Mouse (Mus musculus): Measurements from ENCODE around the gene Coro1b. TPM values are rescaled to one million over a fixed set of nuclear protein-coding genes. Genes with fewer than 3 reads are reported as not detected.

The Coro1b gene
- polyA plus RNA-seq, 1 experiment from 2014 or later = 189 TPM

DNA sequence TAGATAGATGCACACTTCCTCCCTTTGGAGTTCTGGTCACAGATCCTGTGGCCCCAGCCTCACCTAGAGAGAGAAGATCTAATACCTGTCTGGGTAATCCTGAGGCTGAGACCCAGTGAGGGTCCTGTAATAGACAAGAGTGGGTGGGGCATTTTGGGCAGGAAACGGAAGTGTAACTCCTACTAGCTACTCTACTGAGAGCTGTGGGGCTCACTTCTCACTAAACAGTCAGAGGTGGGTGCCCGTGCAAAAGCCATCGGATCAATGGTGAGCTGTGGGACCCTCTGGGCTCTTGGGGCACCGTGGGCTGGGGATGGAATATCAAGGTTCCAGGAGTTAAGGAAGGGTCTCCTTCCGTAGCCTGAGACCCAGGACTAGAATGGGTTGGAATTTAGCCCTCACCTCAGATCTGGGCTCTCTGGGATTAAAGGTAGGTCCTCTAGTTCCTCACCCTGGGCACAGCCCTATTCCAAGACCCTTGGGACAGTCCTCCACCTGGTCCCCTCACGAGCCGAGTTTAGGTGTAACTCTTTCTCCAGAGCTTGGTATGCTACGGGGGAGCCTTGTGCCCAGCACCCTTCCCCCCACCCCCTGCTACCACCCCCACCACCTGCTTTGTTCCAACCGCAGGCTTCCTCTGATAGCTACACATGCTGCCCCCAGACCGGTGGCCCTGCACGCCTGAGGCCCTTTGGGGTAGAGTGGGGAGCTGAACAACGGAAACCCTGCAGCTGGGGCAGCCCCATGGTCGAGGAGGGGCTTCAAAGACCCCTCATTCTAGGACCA is 6.2 kb downstream of the Coro1b start:
- no peak overlapping the region for H3K4me2 ChIP-seq (ENCODE audit: low read length)
- peaks cover 3% of the 10 kb centered on the region; the same call in 1 of the 2 replicates for H3K4me1 ChIP-seq (replicated peaks; ENCODE audit: control insufficient read depth, insufficient read depth, low read length)
- ATAC-seq (replicated peaks; ENCODE audit: low FRiP score, low TSS enrichment, low read depth) (no peak), DNase-seq (ENCODE audit: low spot score) (no peak)
- no peaks in the 10 kb centered on the region for H3K9me3 ChIP-seq (ENCODE audit: control insufficient read depth, low read length)
- 77% methylated on average over 13 of the region's 13 CpGs for WGBS
- no peaks in the 10 kb centered on the region for H3K27me3 ChIP-seq (replicated peaks; ENCODE audit: control insufficient read depth, insufficient read depth, low read length)
- H3K27ac ChIP-seq (ENCODE audit: low read depth) = no peak overlapping the region
- H3K36me3 ChIP-seq (ENCODE audit: control insufficient read depth, insufficient read depth, low read length) = peaks cover 67% of the 10 kb centered on the region
- no peak overlapping the region for H3K4me3 ChIP-seq (ENCODE audit: low read depth, low read length)
- no peak overlapping the region for H3K9ac ChIP-seq (ENCODE audit: low read length)

- Histone ChIP-seq H3K4me3 (ENCODE audit: low read depth, low read length) (no peak overlapping the region), H3K9ac (ENCODE audit: low read length) (no peak overlapping the region), H3K9me3 (ENCODE audit: control insufficient read depth, low read length) (no peaks in the 10 kb centered on the region), H3K4me2 (ENCODE audit: low read length) (no peak overlapping the region), H3K36me3 (ENCODE audit: control insufficient read depth, insufficient read depth, low read length) (peaks cover 70% of the 10 kb centered on the region), H3K27me3 (replicated peaks; ENCODE audit: control insufficient read depth, insufficient read depth, low read length) (no peaks in the 10 kb centered on the region), H3K4me1 (replicated peaks; ENCODE audit: control insufficient read depth, insufficient read depth, low read length) (no peaks in the 10 kb centered on the region), H3K27ac (ENCODE audit: low read depth) (no peak overlapping the region)
- ATAC-seq (replicated peaks; ENCODE audit: low FRiP score, low TSS enrichment, low read depth) (no peak), DNase-seq (ENCODE audit: low spot score) (no peak)
- WGBS = 80% methylated on average over 6 of the region's 6 CpGs
These were observed 7.0 kb downstream of the Coro1b start for GRCm38 (mm10) chr19:4155223-4156072.

DNA sequence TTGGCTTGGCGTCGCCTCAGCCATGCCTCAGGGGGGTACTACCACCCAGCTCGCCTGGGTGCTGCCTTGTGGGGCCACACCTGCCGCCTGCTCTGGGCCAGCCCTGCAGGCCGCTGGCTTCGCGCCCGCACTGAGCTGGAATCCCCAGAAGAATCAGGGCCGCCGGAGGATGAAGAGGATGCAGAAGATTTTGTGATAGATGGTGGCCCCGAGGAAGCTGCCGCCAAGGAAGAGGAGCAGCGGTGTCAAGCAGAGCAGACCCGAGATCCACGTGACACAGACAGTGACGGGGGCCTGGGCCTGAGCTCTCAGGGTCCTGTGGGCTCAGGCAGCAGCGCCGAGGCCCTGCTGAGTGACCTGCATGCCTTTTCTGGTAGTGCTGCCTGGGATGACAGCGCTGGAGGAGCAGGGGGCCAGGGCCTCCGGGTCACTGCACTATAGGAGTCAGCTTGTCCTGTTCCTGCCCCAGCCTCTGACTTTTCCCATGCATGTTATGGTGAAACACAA is 7.7 kb downstream of the Coro1b start:
- 76% methylated on average over 20 of the region's 20 CpGs for WGBS
- Histone ChIP-seq H3K27me3 (replicated peaks; ENCODE audit: control insufficient read depth, insufficient read depth, low read length) (no peaks in the 10 kb centered on the region), H3K4me3 (ENCODE audit: low read depth, low read length) (no peak overlapping the region), H3K36me3 (ENCODE audit: control insufficient read depth, insufficient read depth, low read length) (peaks cover 70% of the 10 kb centered on the region), H3K4me1 (replicated peaks; ENCODE audit: control insufficient read depth, insufficient read depth, low read length) (no peaks in the 10 kb centered on the region), H3K4me2 (ENCODE audit: low read length) (no peak overlapping the region), H3K9ac (ENCODE audit: low read length) (no peak overlapping the region), H3K27ac (ENCODE audit: low read depth) (no peak overlapping the region), H3K9me3 (ENCODE audit: control insufficient read depth, low read length) (no peaks in the 10 kb centered on the region)
- ATAC-seq (replicated peaks; ENCODE audit: low FRiP score, low TSS enrichment, low read depth) (no peak), DNase-seq (ENCODE audit: low spot score) (no peak)

DNA sequence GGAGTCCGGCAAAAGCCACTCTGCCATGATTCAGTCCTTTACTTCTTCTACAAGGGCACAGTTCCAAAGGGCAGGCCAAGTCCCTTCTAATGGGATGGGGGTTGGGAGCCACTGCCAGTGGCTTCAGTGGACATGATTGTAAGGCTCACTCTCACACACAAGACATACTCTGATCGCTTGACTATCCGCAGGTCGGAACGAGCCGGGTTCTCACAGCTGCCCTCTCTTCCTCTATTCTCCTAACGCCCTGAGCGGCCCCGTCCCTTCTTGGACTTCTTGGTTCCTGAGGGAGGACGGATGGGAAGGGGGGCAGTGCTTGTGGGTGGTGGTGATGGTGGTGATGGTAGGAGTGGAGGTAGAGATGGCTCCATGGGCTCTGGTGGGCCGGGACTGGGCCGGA is 8.4 kb downstream of the Coro1b start:
- Histone ChIP-seq H3K36me3 (ENCODE audit: control insufficient read depth, insufficient read depth, low read length) (peaks cover 72% of the 10 kb centered on the region), H3K27ac (ENCODE audit: low read depth) (no peak overlapping the region), H3K4me3 (ENCODE audit: low read depth, low read length) (no peak overlapping the region), H3K27me3 (replicated peaks; ENCODE audit: control insufficient read depth, insufficient read depth, low read length) (no peaks in the 10 kb centered on the region), H3K9ac (ENCODE audit: low read length) (no peak overlapping the region), H3K4me1 (replicated peaks; ENCODE audit: control insufficient read depth, insufficient read depth, low read length) (no peaks in the 10 kb centered on the region), H3K9me3 (ENCODE audit: control insufficient read depth, low read length) (no peaks in the 10 kb centered on the region), H3K4me2 (ENCODE audit: low read length) (no peak overlapping the region)
- ATAC-seq (replicated peaks; ENCODE audit: low FRiP score, low TSS enrichment, low read depth) = no peak
- WGBS = 87% methylated on average over 12 of the region's 12 CpGs
- no peak for DNase-seq (ENCODE audit: low spot score)

DNA sequence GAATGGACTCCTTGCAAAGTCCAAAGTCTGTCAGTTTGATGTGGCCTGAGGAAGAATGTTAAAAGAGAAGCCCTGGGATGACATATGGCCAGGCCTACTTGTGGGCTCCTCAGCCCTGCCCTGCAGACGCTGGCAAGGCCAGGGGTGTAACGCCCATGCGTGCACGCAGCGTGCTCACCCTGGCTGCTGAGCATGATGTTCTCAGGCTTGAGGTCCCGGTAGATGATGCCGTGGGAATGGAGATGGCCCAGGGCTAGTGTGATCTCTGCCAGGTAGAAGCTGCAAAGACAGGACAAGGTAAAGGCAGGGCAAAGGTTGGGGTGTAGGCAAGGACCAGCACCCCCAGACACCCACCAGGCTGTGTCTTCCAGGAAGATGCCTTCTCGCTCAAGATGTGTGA is 10.6 kb downstream of the Coro1b start:
- H3K4me2 ChIP-seq (ENCODE audit: low read length) = no peak overlapping the region
- peaks cover 11% of the 10 kb centered on the region for H3K4me1 ChIP-seq (replicated peaks; ENCODE audit: control insufficient read depth, insufficient read depth, low read length)
- H3K4me3 ChIP-seq (ENCODE audit: low read depth, low read length) = no peak overlapping the region
- no peak overlapping the region for H3K27ac ChIP-seq (ENCODE audit: low read depth)
- H3K27me3 ChIP-seq (replicated peaks; ENCODE audit: control insufficient read depth, insufficient read depth, low read length) = no peaks in the 10 kb centered on the region
- no peaks in the 10 kb centered on the region for H3K9me3 ChIP-seq (ENCODE audit: control insufficient read depth, low read length)
- WGBS = 92% methylated on average over 8 of the region's 8 CpGs
- H3K36me3 ChIP-seq (ENCODE audit: control insufficient read depth, insufficient read depth, low read length) = peaks cover 55% of the 10 kb centered on the region
- no peak for DNase-seq (ENCODE audit: low spot score)
- no peak for ATAC-seq (replicated peaks; ENCODE audit: low FRiP score, low TSS enrichment, low read depth)
- no peak overlapping the region for H3K9ac ChIP-seq (ENCODE audit: low read length)

DNA sequence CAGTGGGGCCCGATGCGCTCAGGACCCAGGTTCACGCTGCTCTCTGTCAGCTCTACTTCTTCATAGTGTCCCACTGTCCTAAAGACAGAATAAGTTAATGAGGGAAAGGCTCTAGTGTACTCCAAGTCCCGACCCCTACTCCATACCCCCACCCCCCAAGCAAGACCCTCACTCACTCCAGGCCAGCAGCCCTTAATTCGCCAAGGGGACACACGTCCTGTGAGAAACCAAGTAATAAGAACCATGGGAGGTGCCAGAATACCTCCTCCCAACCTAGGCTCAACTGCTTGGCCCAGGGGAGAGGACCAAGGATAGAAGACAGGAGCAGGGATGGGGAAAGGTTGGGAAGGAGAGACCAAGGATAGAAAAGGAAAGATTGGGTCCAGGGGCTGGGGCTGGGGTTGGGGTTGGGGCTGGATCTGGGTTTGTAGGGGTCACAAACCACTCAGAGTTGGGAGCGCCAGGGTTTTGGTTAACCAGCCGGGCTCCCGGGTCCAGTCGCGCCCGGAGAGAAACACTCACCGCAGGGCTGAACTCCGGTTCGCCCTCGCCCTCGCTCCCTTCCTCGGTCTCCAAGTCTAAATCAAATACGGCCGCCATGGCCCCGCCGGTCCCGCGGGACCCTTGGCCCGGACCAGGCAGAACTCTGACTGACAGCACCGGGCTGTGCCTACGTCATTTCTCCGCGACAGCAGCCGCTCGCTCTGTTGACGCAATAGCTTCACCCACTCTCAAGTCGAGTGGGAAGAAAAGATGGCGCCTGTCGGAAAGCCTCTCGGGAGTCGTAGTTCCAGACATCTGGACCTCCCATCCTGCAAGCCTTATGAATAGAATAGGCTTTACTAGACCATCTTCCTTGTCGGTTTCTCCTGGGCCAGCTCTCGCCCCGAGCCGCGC is 14.5 kb downstream of the Coro1b start, which contains the start of gene Rps6kb2:
Rps6kb2 (minus strand) TSS at position 709 of the 897 bp plus-strand sequence.
- peak; percentile 86 for ATAC-seq (replicated peaks; ENCODE audit: low FRiP score, low TSS enrichment, low read depth)
- Histone ChIP-seq H3K9ac (ENCODE audit: low read length) (peak within 1 kb of the TSS; percentile 70), H3K4me1 (replicated peaks; ENCODE audit: control insufficient read depth, insufficient read depth, low read length) (peaks cover 12% of the 10 kb centered on the region), H3K36me3 (ENCODE audit: control insufficient read depth, insufficient read depth, low read length) (peaks cover 34% of the 10 kb centered on the region), H3K4me2 (ENCODE audit: low read length) (peak within 1 kb of the TSS; percentile 89), H3K9me3 (ENCODE audit: control insufficient read depth, low read length) (no peaks in the 10 kb centered on the region), H3K27ac (ENCODE audit: low read depth) (peak within 1 kb of the TSS; percentile 19; the same call in 1 of the 2 replicates), H3K4me3 (ENCODE audit: low read depth, low read length) (peak within 1 kb of the TSS; percentile 81), H3K27me3 (replicated peaks; ENCODE audit: control insufficient read depth, insufficient read depth, low read length) (no peaks in the 10 kb centered on the region)
- DNase-seq (ENCODE audit: low spot score) = peak; percentile 98
- WGBS = 7% methylated on average over 42 of the region's 42 CpGs

GRCm38 (mm10) chr19:4163543-4163887 is 15.1 kb downstream of the Coro1b start:
- Histone ChIP-seq H3K27me3 (replicated peaks; ENCODE audit: control insufficient read depth, insufficient read depth, low read length) (no peaks in the 10 kb centered on the region), H3K9me3 (ENCODE audit: control insufficient read depth, low read length) (no peaks in the 10 kb centered on the region), H3K4me3 (ENCODE audit: low read depth, low read length) (peak overlapping the region; percentile 81), H3K4me1 (replicated peaks; ENCODE audit: control insufficient read depth, insufficient read depth, low read length) (peaks cover 12% of the 10 kb centered on the region), H3K4me2 (ENCODE audit: low read length) (peak overlapping the region; percentile 89), H3K27ac (ENCODE audit: low read depth) (peak overlapping the region; percentile 19; the same call in 1 of the 2 replicates), H3K9ac (ENCODE audit: low read length) (peak overlapping the region; percentile 70), H3K36me3 (ENCODE audit: control insufficient read depth, insufficient read depth, low read length) (peaks cover 28% of the 10 kb centered on the region)
- DNase-seq (ENCODE audit: low spot score) (no peak), ATAC-seq (replicated peaks; ENCODE audit: low FRiP score, low TSS enrichment, low read depth) (peak; percentile 4; the same call in 1 of the 2 replicates)
- WGBS = 33% methylated on average over 4 of the region's 4 CpGs

DNA sequence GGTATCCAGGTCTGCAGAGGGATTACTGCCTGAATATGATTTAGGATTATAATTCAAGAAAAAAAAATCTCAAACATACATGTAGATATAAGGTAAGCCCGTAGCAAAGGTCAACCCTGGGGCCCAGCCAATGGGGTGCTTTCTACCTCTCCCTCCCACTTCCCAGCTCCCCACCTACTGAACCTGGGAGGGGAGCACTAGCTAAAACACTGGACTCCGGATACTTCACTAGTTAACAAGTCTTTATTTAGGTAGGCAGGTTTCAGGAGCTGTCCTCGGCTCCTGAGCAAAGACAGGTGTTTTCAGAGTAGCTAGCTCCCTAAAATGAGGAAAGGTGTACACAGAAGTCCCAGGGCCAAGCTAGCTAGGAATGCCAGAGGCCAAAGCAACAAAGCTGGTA is 15.7 kb downstream of the Coro1b start:
- Histone ChIP-seq H3K4me2 (ENCODE audit: low read length) (no peak overlapping the region), H3K27ac (ENCODE audit: low read depth) (no peak overlapping the region), H3K4me3 (ENCODE audit: low read depth, low read length) (no peak overlapping the region), H3K4me1 (replicated peaks; ENCODE audit: control insufficient read depth, insufficient read depth, low read length) (peaks cover 12% of the 10 kb centered on the region), H3K36me3 (ENCODE audit: control insufficient read depth, insufficient read depth, low read length) (peaks cover 23% of the 10 kb centered on the region), H3K9ac (ENCODE audit: low read length) (no peak overlapping the region), H3K9me3 (ENCODE audit: control insufficient read depth, low read length) (no peaks in the 10 kb centered on the region), H3K27me3 (replicated peaks; ENCODE audit: control insufficient read depth, insufficient read depth, low read length) (no peaks in the 10 kb centered on the region)
- 72% methylated on average over 3 of the region's 3 CpGs for WGBS
- no peak for DNase-seq (ENCODE audit: low spot score)
- ATAC-seq (replicated peaks; ENCODE audit: low FRiP score, low TSS enrichment, low read depth) = no peak

Measured in intestine, embryonic 14.5 days (tissue).